Mouse (Mus musculus): ENCODE results near the gene Glcci1.
A peak's percentile ranks its signal among the peaks of the same experiment; 100 is the strongest.
"Not testable (repeated sequence)": the region's sequence is repeated elsewhere in the genome, so short reads cannot be mapped to it uniquely, and the experiment has no call there.

The Glcci1 gene

DNA sequence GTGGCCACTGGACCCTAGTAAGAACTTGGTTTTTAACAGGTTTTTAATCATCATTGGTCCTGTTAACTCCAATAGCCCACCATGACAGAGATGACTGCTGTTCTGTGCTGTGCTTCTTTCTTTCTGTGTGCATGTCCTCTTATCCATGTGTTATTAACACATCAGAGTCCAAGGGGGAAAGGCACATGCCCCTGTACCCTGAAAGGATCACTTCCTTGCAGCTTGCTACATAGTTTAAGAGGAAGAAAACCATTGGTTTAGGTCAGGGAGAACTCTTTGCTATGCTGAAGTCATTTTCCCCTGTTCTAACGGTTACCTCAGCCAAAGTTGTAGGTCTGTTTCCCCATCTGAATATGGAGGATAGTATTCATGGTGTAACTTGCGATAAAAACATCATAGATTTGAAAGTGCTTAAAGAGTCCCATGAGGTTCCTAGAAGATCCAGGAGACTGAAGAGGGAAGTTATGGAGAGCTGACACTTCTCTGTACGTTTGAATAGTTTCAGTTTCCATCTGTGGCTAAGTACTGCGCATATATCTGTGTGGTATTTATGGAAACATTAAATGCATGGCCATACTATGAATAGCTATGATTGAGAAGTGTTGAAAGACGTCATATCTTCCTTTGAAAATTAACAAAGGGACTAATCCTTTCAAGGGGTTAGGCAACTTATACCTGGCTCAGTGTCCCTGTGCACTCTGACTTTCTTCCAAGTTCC is 14.1 kb upstream of the Glcci1 start:
- DNase-seq (ENCODE audit: low read depth, low spot score): no peak

DNA sequence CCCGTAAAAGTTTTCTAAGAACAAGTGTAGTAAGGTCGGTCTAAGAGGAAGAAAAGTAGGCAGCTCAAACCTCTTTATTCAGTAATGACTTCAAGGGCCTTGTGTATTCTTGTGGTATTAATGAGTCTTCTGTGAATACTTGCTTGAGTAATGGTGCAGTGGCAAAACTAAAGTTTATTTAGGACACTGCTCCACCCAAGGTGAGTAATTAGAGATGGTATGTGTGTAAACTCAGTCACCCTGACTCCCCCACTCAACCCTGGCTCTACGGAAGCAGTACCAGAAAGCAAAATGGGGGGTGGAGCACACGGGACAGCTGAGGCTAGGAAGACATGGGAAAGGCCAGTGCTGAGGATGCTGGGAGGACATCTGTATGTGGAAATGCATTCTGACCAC is 13.6 kb upstream of the Glcci1 start:
- no peak for DNase-seq (ENCODE audit: low read depth, low spot score)

DNA sequence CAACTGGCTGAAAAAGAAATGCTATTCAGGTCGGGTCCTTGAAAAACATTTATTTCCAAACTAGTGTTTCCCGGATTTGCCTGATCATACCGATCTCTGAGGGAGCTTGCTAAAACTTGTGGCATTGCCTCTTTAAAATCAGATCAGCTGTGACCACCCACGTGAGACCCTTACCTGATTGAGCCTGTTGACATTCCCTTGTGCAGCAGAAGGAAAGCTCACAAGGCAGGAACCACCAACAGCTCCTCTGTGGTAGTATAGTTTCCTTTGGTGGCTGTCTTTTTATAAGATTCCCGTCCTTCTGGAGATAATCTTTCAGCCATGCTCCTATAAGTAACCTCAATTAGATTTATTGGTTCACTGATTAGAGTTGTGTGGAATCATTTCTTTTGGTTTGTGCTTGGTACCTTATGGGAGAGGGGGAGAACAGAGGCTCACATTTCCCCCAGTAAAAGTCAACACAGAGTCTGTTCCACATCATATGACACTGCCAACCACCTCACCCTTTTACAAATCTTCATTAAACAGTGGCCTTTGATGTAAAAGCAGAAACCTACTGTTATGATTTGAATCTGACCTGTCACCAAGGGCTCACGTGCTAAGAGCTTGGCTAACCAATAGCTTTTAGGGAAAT is 12.0 kb upstream of the Glcci1 start:
- no peak for DNase-seq (ENCODE audit: low read depth, low spot score)

DNA sequence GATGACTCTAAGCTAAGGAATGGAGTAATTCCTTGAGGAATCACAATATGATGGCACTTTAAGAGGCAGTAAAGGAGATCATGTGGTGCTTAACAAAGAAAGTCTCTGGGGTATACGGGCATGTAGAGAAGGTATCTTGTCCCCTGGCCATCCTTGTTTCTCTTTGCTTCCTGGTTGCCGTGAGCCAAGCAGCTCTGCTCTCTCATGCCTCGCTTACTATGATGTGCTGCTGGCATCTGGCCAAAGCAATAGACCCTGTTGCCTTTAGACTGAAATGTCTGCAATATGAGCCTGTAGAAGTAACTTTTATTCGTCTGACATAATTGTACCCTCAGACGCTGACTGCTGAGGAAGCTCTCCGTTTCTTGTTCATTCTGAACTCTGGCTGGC is 11.5 kb upstream of the Glcci1 start:
- peak; percentile 28 for DNase-seq (ENCODE audit: low read depth, low spot score)

GRCm38 (mm10) chr6:8498961-8499360 is 10.4 kb upstream of the Glcci1 start:
- no peak for DNase-seq (ENCODE audit: low read depth, low spot score)

DNA sequence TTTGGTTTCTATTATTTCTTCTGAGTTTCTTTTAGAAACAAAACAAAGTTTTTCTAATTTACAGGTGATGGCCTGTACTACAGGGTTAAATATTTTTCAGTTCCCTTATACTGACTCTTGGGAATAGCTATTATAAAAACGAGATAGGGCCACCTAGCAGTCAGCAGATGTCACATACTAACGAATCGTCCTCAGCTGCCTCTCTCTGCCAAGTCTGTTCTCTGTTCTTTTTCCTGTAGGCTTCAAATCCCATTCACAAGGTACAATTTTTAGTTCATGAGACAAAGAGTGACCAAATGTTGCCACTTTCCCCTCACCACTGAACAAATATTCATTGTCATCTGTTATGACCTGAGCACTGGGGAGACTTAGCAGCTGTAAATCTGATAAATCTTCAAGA is 5.4 kb upstream of the Glcci1 start:
- DNase-seq (ENCODE audit: low read depth, low spot score): no peak

DNA sequence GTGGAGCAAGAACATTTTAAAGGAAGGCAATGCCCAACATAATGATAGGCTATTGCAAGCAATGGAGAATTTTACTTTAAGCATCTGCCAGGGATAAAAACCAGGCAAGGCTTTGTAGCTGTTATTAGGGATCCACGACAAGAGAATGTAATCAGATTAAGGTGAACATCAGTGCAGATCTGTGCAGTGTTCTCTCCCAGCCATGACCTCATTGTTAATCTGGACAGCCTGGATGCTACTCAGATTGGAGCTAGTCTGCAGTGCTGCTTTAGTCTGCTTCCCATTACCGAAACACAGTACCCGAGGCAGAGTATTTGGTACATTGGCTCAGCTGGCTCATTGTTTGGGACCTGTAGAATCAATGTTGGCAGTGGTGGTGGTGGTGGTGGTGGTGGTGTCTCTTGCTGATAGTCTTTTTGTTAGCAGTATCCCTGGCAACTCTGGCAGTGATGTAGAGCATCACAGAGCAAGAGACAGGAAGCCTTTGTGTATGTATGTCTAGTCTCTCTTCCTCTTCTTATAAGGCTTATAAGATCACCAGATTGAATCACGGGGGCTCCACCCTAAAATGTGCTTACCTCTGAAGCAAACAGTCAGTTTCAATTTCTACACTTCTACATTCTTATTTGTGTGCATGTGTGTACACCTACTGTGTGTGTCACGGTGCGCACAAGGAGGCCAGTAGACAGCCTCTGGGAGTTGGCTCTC is 4.7 kb upstream of the Glcci1 start:
- peak; percentile 84 for DNase-seq (ENCODE audit: low read depth, low spot score)

DNA sequence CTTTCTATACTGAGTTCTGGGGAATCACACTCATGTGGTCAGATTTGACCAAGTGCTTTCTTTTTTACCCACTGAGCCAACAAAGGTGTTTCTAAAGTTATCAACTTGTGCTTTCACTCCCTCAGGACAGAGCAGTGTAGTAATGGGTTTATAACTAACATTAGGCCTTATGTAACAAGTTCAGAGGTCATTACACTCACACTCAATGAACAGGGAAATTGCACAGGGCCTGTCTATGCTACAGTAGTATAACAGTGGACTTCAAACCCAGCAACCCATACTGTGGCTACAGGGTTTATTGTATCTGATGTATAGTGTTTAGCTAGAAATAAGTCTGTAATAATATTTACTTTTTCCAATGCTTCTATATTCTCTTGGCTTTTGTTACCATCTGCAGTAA is 2.8 kb upstream of the Glcci1 start:
- DNase-seq (ENCODE audit: low read depth, low spot score): no peak

DNA sequence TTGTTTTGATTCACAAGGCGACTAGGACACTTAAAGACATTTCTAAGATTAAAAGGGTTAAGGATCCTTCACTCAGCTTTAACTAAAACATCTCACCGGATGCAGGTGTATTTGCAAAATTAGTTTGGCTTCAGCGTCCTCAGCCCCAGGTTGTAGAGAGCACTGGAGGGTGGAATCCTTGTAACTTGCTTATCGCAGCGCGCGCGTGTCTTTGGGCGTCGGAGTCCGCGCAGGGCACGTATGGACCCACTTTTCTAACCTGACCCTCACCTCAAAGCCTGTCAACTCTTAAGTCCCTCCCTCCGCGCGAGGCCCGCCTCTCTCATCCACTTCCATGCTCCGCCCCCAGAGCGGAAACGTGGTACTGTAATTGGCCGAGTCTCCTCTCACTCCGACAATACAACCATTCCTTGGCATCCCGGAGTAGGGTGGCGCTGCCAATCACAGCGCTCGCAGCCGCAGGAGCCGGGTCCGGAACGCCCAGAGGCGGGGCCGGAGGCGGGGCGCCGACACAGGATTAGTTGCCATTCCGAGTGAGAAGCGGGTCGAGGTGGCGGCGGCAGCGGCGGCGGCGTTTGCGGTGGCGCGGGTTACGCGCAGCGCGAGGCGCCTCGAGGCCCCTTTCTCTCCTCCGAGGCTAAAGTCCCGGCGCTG is 390 bp upstream of the Glcci1 start:
- DNase-seq (ENCODE audit: low read depth, low spot score): peak; percentile 99

- peak; percentile 61 for DNase-seq (ENCODE audit: low read depth, low spot score)
Observed at GRCm38 (mm10) chr6:8509961-8510863, 812 bp downstream of the Glcci1 start.

GRCm38 (mm10) chr6:8510864-8511428 is 1.5 kb downstream of the Glcci1 start:
- DNase-seq (ENCODE audit: low read depth, low spot score): peak; percentile 48

GRCm38 (mm10) chr6:8511447-8511846 is 2.0 kb downstream of the Glcci1 start:
- DNase-seq (ENCODE audit: low read depth, low spot score): no peak

DNA sequence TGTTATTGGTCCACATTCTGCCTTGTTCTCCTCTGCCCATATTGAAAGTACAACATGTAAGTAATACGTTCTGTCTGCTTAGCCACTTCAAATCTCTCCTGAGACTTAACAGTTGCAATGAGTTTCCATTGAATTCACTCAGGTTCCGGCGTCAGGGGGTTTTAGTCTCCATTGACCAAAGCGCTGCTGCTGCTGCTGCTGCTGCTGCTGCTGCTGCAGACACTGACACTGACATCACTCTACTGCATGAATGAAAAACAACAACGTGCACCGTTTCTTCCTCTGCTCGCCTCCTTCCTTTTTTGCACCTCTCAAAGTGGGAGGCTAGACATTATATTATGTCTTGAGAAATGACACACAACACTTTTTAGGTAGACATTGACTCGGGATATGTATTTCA is 3.0 kb downstream of the Glcci1 start:
- DNase-seq (ENCODE audit: low read depth, low spot score): peak; percentile 59

DNA sequence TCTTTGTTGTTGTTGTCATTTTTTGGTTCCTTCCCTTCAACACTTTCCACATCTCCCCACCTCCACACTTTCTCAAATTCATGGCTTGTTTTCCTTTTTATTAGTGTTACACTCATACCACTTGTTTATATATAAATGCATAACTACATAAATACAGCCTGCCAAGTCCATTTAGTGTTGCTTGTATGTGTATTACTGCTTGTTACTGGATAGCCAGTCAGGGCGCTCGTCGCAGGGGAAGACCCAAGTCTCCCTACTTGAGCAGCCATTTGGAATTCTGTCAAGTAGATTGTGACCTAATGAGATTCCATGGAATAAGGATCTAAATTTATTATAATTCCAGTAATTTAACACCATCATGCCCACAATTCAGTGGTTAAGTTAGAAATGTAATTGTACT is 10.3 kb downstream of the Glcci1 start:
- DNase-seq (ENCODE audit: low read depth, low spot score): no peak

DNA sequence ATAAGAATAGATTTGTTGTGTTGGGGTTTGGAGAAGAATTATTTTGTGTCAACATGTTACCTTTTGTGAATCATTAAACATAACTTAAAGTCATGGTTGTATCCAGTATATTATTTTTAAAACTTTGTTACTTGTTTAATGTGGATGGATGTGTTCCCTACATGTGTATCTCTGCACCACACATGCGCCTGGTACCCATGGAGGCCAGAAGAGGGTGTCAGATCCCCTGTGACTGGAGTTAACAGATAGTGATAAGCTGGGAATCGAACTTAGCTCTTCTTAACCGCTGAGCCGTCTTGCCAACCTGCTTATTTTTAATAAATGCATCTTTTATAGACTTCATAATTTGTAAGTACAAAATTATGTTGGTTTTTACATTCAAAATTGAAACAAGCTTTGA is 11.8 kb downstream of the Glcci1 start:
- DNase-seq (ENCODE audit: low read depth, low spot score): no peak

DNA sequence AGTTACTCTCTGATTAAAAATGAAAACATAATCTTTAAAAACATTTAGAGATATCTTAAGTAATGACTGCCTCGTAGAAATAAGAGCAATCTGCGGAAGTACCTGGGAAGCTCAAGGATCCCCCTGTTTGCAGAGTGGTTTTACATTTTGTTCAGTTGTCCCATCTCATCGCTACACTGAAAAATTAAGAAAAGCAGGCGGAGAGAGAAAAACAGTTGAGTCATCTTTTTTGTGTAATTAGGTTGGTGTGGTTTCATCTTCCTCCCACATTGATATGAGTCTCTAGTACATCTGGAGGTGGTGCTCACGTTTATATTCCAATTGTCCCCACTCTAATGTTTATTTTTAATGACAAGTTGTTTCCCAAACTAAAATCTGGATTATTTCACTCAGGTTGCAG is 15.3 kb downstream of the Glcci1 start:
- DNase-seq (ENCODE audit: low read depth, low spot score): no peak

DNA sequence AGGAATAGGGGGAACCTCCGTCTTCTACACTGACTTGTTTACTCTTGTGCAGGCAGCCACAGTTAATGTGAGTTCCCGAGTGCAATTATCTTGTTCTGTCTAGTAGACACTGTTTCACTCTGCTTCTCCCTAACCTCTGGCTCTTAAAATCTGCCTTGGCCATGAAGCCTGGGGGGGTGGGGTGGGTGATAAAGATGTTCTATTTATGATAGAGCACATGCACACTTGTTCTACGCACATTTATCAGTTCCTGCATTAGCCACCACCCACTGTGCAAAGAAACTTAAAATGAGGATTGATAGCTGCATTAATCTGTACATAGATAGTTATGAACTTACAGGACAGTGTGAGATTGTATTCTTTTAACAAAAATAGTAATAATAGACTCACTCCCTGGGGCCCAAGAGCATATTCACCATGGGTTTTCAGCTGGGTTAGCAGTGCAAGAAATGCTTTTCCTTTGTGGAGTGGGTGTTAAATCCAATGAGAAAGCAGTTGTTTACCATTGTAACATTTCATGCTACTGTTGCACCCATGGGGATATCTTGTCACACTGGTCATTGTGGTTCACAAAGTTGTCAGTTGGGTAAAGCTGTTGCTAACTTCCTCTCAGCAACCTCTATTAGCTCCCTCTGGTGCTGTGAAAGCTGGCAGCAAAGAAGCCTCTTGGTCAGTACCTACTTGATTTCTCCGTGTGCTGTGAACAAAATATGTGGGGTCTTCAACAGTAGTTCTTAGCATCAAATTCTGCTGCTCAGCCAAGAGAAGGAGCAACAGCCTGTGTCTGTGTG is 21.9 kb downstream of the Glcci1 start:
- DNase-seq (ENCODE audit: low read depth, low spot score): no peak

DNA sequence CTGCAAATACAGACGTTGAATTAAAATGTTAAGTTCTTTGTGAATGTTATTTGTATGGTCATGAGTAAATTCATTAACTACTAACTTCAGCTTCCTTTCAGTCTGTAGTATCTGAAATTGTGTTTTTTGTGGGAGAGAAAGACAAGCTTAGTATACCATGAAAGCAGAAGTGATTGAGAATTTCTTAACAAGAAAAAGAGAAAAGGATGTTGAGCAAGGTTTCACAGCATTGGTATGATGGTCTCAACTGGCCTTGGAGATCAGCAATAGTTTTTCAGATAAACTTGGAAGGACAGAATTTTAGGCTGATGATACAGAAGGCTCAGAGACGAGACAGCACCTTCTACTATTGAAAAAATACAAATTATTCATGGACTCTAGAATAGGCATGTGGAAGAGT is 27.5 kb downstream of the Glcci1 start:
- no peak for DNase-seq (ENCODE audit: low read depth, low spot score)

DNA sequence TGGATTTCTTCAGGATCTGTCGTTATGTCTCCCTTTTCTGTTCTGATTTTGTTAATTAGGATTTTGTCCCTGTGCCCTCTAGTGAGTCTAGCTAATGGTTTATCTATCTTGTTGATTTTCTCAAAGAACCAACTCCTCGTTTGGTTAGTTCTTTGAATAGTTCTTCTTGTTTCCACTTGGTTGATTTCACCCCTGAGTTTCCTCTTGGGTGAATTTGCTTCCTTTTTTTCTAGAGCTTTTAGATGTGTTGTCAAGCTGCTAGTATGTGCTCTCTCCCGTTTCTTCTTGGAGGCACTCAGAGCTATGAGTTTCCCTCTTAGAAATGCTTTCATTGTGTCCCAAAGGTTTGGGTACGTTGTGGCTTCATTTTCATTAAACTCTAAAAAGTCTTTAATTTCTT is 32.1 kb downstream of the Glcci1 start:
- DNase-seq (ENCODE audit: low read depth, low spot score): not testable (repeated sequence)

- DNase-seq (ENCODE audit: low read depth, low spot score): no peak
Observed at GRCm38 (mm10) chr6:8544822-8545221, 35.4 kb downstream of the Glcci1 start.

Measured in CD4-positive, CD25-positive, alpha-beta regulatory T cell, adult 2 months (primary cell).